Mouse (Mus musculus) ovary, postnatal 14 days (tissue): Measurements from ENCODE around the gene Hnrnpab.

Source experiments
- DNase-seq: peaks from one replicate; pipeline ENCODE4 v3.0.0; 2022; ENCODE audit warnings: low spot score

Gene Hnrnpab

GRCm38 (mm10) chr11:51565062-51565461 is 41.6 kb downstream of the Hnrnpab start:
- DNase-seq = no peak

- DNase-seq = no peak
These were observed 43.4 kb downstream of the Hnrnpab start for GRCm38 (mm10) chr11:51563276-51563675.

GRCm38 (mm10) chr11:51555066-51555465 is 51.6 kb downstream of the Hnrnpab start:
- DNase-seq = no peak

GRCm38 (mm10) chr11:51554590-51554989 is 52.1 kb downstream of the Hnrnpab start:
- no peak for DNase-seq

- no peak for DNase-seq
These were observed 54.6 kb downstream of the Hnrnpab start for GRCm38 (mm10) chr11:51552091-51552490.

GRCm38 (mm10) chr11:51551253-51551652 is 55.4 kb downstream of the Hnrnpab start:
- no peak for DNase-seq
